In the genomic region with DNA sequence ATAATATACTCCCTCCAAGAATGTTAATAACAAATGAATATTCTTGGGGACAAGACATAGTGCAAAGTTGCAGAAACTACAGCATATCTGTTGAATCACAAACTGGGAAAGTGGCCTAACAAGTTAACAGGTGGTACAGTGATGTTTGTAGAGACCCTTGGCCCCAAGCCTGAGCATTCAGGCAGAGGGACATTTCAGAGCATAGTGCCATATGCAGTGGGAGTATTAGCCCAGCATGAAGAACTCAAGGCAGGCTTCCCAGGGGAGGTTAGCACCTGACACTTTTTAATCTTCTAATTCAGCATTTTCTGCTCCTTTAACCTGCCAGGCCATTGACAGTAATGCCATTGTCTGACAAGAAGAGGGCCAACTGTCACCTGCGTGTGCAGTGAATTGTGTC, we compare ENCODE assay signal across 26 mouse cellular contexts. TPM values are rescaled to one million over a fixed set of nuclear protein-coding genes. Genes with fewer than 3 reads are reported as not detected.
"Had no signal": no experiment of that assay in that cellular context is flagged by ENCODE, and none has a peak within 500 bp of the region (broad histone marks: within the 10 kb centered on the region; RNA-seq: fewer than 3 reads in every experiment).

No protein-coding gene starts in this region.

- ATAC-seq: inflammation-experienced regulatory T-cells, adult 6 months; intestine, embryonic 15.5 days; intestine, postnatal 0 days had no signal

- DNase-seq: gastrocnemius, adult 2 months; gastrocnemius, postnatal 10 days; gastrocnemius, postnatal 25 days; heart, adult 18-20 months; heart, postnatal 10 days; heart, postnatal 4 days; kidney, adult 18-20 months; kidney, adult 8-10 months; kidney, postnatal 10 days; kidney, postnatal 25 days; kidney, postnatal 4 days; liver; liver, embryonic 13.5 days had no signal

RNA-seq across cellular contexts. Expression of gene Gm10192, which starts 34.9 kb away (rescaled TPM):
- total RNA-seq: gastrocnemius, adult 2 months; gastrocnemius, postnatal 10 days; gastrocnemius, postnatal 25 days; gastrocnemius, postnatal 4 days; granulocyte monocyte progenitor cell, adult 5-6 weeks; heart, adult 18-20 months; heart, adult 8-10 months; heart, postnatal 10 days; heart, postnatal 25 days; heart, postnatal 4 days; layer of hippocampus, adult 2 months; layer of hippocampus, postnatal 10 days; layer of hippocampus, postnatal 25 days; left cerebral cortex, adult 8-10 months; left cerebral cortex, postnatal 10 days; left cerebral cortex, postnatal 25 days had no signal
